Mouse (Mus musculus) liver, adult 2 months (tissue): ENCODE results near the gene Zmynd19. TPM values are rescaled to one million over a fixed set of nuclear protein-coding genes. Genes with fewer than 3 reads are reported as not detected.
A peak's percentile ranks its signal among the peaks of the same experiment; 100 is the strongest.

ENCODE experiments used
- DNase-seq: peaks from one replicate; pipeline ENCODE4 v3.0.0-alpha.2; 2011; ENCODE audit warnings: low read depth, low spot score; ENCODE audit errors: extremely low read depth
- H3K27ac ChIP-seq: fragments of 200-500 bp; replicated peaks from 2 replicates; pipeline ENCODE4 v1.5.1; 2012; ENCODE audit warnings: low read depth, mild to moderate bottlenecking, control low read depth, inconsistent platforms, low read length; ENCODE audit not compliant: insufficient read depth
- H3K27me3 ChIP-seq: fragments of 200-500 bp; 2 replicates; pipeline ENCODE4 v1.6.1; 2012; ENCODE audit warnings: mild to moderate bottlenecking, moderate library complexity, low read length, inconsistent platforms; ENCODE audit not compliant: control insufficient read depth, insufficient read depth
- H3K36me3 ChIP-seq: fragments of 200-500 bp; 2 replicates; pipeline ENCODE4 v1.6.1; 2012; ENCODE audit warnings: low read length, inconsistent platforms; ENCODE audit not compliant: control insufficient read depth, insufficient read depth
- H3K4me1 ChIP-seq: fragments of 200-500 bp; 2 replicates; pipeline ENCODE4 v1.6.1; 2011; ENCODE audit warnings: low read length; ENCODE audit not compliant: control insufficient read depth, insufficient read depth
- H3K4me3 ChIP-seq: fragments of 200-500 bp; 2 replicates; pipeline ENCODE4 v1.5.1; 2011; ENCODE audit warnings: low read depth, mild to moderate bottlenecking, control low read depth, low read length, moderate library complexity; ENCODE audit not compliant: insufficient read depth
- H3K79me2 ChIP-seq: fragments of 200-500 bp; 2 replicates; pipeline ENCODE4 v1.6.1; 2012; ENCODE audit warnings: inconsistent platforms, mild to moderate bottlenecking, low read length, moderate library complexity; ENCODE audit not compliant: control insufficient read depth, insufficient read depth
- H3K9ac ChIP-seq: fragments of 200-500 bp; 2 replicates; pipeline ENCODE4 v1.6.1; 2012; ENCODE audit warnings: low read depth, mild to moderate bottlenecking, control low read depth, inconsistent platforms, low read length
- CTCF ChIP-seq: fragments of 200-500 bp; IDR thresholded peaks from 2 replicates; pipeline ENCODE4 v1.5.1; 2011; ENCODE audit warnings: low read depth, low read length, control low read depth
- POLR2A ChIP-seq: fragments of 200-500 bp; IDR thresholded peaks from 2 replicates; pipeline ENCODE4 v1.6.1; 2011; ENCODE audit warnings: low read length, control low read depth; ENCODE audit not compliant: insufficient read depth; ENCODE audit errors: extremely low read depth
- WGBS: fragments of 180-500 bp; shearing (Covaris S2); methylation state at CpG from one replicate; pipeline ENCODE4 v1.1.7; 2018; 5-methylcytosine and 5-hydroxymethylcytosine counted together
- polyA plus RNA-seq: library from polyadenylated mRNA; depleted of rRNA; stranded (reverse); fragments of >200 nt; gene quantifications from 2 replicates; pipeline ENCODE4 v1.2.3, GENCODE M21; 2012
- total RNA-seq: library from RNA; depleted of rRNA; stranded (reverse); fragments of >200 nt; gene quantifications from 2 replicates; pipeline ENCODE4 v1.2.3, GENCODE M21; 2014

The Zmynd19 gene
- total and polyA plus RNA-seq, 2 experiments = 2.0 to 3.4 TPM

GRCm38 (mm10) chr2:24974906-24975703, 25.5 kb downstream of the Zmynd19 start, which contains the start of gene Mrpl41:
Gene Mrpl41, minus strand, starts transcription at chr2:24975098.
- peak; percentile 92 for DNase-seq
- peak within 1 kb of the TSS; percentile 96 for H3K27ac ChIP-seq
- peak within 1 kb of the TSS; percentile 78 for H3K4me3 ChIP-seq
- H3K36me3 ChIP-seq = no peaks in the 10 kb centered on the region
- H3K9ac ChIP-seq = peak within 1 kb of the TSS; percentile 83
- H3K79me2 ChIP-seq = 0 out of 2 replicates have a peak, but pooled peaks cover 3% of the 10 kb centered on the region
- peaks cover 4% of the 10 kb centered on the region for H3K4me1 ChIP-seq
- under 1% methylated on average over 64 of the region's 64 CpGs for WGBS
- peak; percentile 93 for TF ChIP-seq POLR2A
- TF ChIP-seq CTCF = no peak
- no peaks in the 10 kb centered on the region for H3K27me3 ChIP-seq

- TF ChIP-seq CTCF (no peak), POLR2A (peak; percentile 14; the same call in 1 of the 2 replicates)
- Histone ChIP-seq H3K27me3 (no peaks in the 10 kb centered on the region), H3K27ac (peak within 1 kb of the TSS; percentile 96), H3K4me3 (peak within 1 kb of the TSS; percentile 78), H3K9ac (peak within 1 kb of the TSS; percentile 83), H3K36me3 (no peaks in the 10 kb centered on the region), H3K4me1 (peaks cover 4% of the 10 kb centered on the region), H3K79me2 (0 out of 2 replicates have a peak, but pooled peaks cover 3% of the 10 kb centered on the region)
- under 1% methylated on average over 16 of the region's 16 CpGs for WGBS
- DNase-seq = peak; percentile 91
Observed at GRCm38 (mm10) chr2:24975704-24976297, 26.2 kb downstream of the Zmynd19 start, which contains the start of gene Pnpla7. Gene Pnpla7, plus strand, starts transcription at chr2:24976033.

- Histone ChIP-seq H3K9ac (no peak overlapping the region), H3K4me3 (no peak overlapping the region), H3K79me2 (0 out of 2 replicates have a peak, but pooled peaks cover 3% of the 10 kb centered on the region), H3K27ac (no peak overlapping the region), H3K27me3 (no peaks in the 10 kb centered on the region), H3K36me3 (peaks cover 3% of the 10 kb centered on the region; the same call in 1 of the 2 replicates), H3K4me1 (peaks cover 4% of the 10 kb centered on the region)
- 82% methylated on average over 5 of the region's 5 CpGs for WGBS
- DNase-seq = peak; percentile 40
- TF ChIP-seq POLR2A (no peak), CTCF (no peak)
Observed at GRCm38 (mm10) chr2:24976960-24977359, 27.4 kb downstream of the Zmynd19 start.

GRCm38 (mm10) chr2:24987762-24988161, 38.2 kb downstream of the Zmynd19 start:
- DNase-seq = no peak
- Histone ChIP-seq H3K36me3 (peaks cover 63% of the 10 kb centered on the region), H3K27ac (no peak overlapping the region), H3K4me1 (no peaks in the 10 kb centered on the region), H3K79me2 (no peaks in the 10 kb centered on the region), H3K4me3 (no peak overlapping the region), H3K27me3 (no peaks in the 10 kb centered on the region), H3K9ac (no peak overlapping the region)
- no peak for TF ChIP-seq POLR2A
- no peak for TF ChIP-seq CTCF
- 68% methylated on average over 2 of the region's 2 CpGs for WGBS

- TF ChIP-seq POLR2A = no peak
- no peak for TF ChIP-seq CTCF
- Histone ChIP-seq H3K79me2 (no peaks in the 10 kb centered on the region), H3K27ac (no peak overlapping the region), H3K4me1 (no peaks in the 10 kb centered on the region), H3K4me3 (no peak overlapping the region), H3K27me3 (no peaks in the 10 kb centered on the region), H3K9ac (no peak overlapping the region), H3K36me3 (peaks cover 43% of the 10 kb centered on the region)
- WGBS = 91% methylated on average over 6 of the region's 6 CpGs
- DNase-seq = no peak
Observed at GRCm38 (mm10) chr2:24995332-24995731, 45.7 kb downstream of the Zmynd19 start.
